Mouse (Mus musculus): ENCODE results near the gene Exoc6b. TPM values are rescaled to one million over a fixed set of nuclear protein-coding genes. Genes with fewer than 3 reads are reported as not detected.
"Not testable (repeated sequence)": the region's sequence is repeated elsewhere in the genome, so short reads cannot be mapped to it uniquely, and the experiment has no call there.

Gene Exoc6b
- polyA plus RNA-seq (2015; fragmentation: Nextera tagmentation; extraction: Ambion mirVana), result 17.9 and 18.8 TPM in 2 replicates

GRCm38 (mm10) chr6:85069023-85069985 is at the start of gene Exoc6b:
Exoc6b (minus strand) TSS chr6:85069513.
- no peaks in the 10 kb centered on the region for H3K9me3 ChIP-seq (ENCODE audit: control insufficient read depth, low read length)
- H3K27me3 ChIP-seq (replicated peaks; ENCODE audit: control insufficient read depth, insufficient read depth, low read length), result no peaks in the 10 kb centered on the region; the same call in 1 of the 2 replicates
- peak within 1 kb of the TSS; percentile 69 for H3K4me2 ChIP-seq (ENCODE audit: low read depth, low read length)
- under 1% methylated on average over 63 of the region's 63 CpGs for WGBS
- peak within 1 kb of the TSS; percentile 81 for H3K27ac ChIP-seq (ENCODE audit: low read length)
- peak; percentile 97 for ATAC-seq
- H3K36me3 ChIP-seq (ENCODE audit: control insufficient read depth, insufficient read depth, low read length), result no peaks in the 10 kb centered on the region
- H3K4me3 ChIP-seq (ENCODE audit: low read length), result peak within 1 kb of the TSS; percentile 94
- peaks cover 9% of the 10 kb centered on the region for H3K4me1 ChIP-seq (ENCODE audit: control insufficient read depth, insufficient read depth, low read length)
- H3K9ac ChIP-seq (ENCODE audit: low read depth, low read length), result peak within 1 kb of the TSS; percentile 88

GRCm38 (mm10) chr6:85117545-85118511 is 48.5 kb upstream of the Exoc6b start:
- H3K9me3 ChIP-seq (ENCODE audit: control insufficient read depth, low read length); H3K4me2 ChIP-seq (ENCODE audit: low read depth, low read length); H3K36me3 ChIP-seq (ENCODE audit: control insufficient read depth, insufficient read depth, low read length); H3K4me1 ChIP-seq (ENCODE audit: control insufficient read depth, insufficient read depth, low read length); H3K27ac ChIP-seq (ENCODE audit: low read length); H3K4me3 ChIP-seq (ENCODE audit: low read length); H3K27me3 ChIP-seq (replicated peaks; ENCODE audit: control insufficient read depth, insufficient read depth, low read length); H3K9ac ChIP-seq (ENCODE audit: low read depth, low read length): not testable (repeated sequence)
- WGBS, result 36% methylated on average over 8 of the region's 11 CpGs
- ATAC-seq, result peak; percentile 52

- Histone ChIP-seq H3K9ac (ENCODE audit: low read depth, low read length) (no peak overlapping the region), H3K36me3 (ENCODE audit: control insufficient read depth, insufficient read depth, low read length) (no peaks in the 10 kb centered on the region), H3K27ac (ENCODE audit: low read length) (no peak overlapping the region), H3K4me1 (ENCODE audit: control insufficient read depth, insufficient read depth, low read length) (no peaks in the 10 kb centered on the region), H3K4me2 (ENCODE audit: low read depth, low read length) (no peak overlapping the region), H3K27me3 (replicated peaks; ENCODE audit: control insufficient read depth, insufficient read depth, low read length) (no peaks in the 10 kb centered on the region), H3K9me3 (ENCODE audit: control insufficient read depth, low read length) (no peaks in the 10 kb centered on the region), H3K4me3 (ENCODE audit: low read length) (no peak overlapping the region)
- ATAC-seq, result no peak
- WGBS, result 90% methylated on average over 10 of the region's 10 CpGs
Measured at GRCm38 (mm10) chr6:85105033-85105615, 35.8 kb upstream of the Exoc6b start.

GRCm38 (mm10) chr6:85103321-85103720 is 34.0 kb upstream of the Exoc6b start:
- no peak for ATAC-seq
- no peaks in the 10 kb centered on the region for H3K36me3 ChIP-seq (ENCODE audit: control insufficient read depth, insufficient read depth, low read length)
- H3K27ac ChIP-seq (ENCODE audit: low read length), result no peak overlapping the region
- H3K9ac ChIP-seq (ENCODE audit: low read depth, low read length), result no peak overlapping the region
- H3K4me2 ChIP-seq (ENCODE audit: low read depth, low read length), result no peak overlapping the region
- no peaks in the 10 kb centered on the region for H3K4me1 ChIP-seq (ENCODE audit: control insufficient read depth, insufficient read depth, low read length)
- no peaks in the 10 kb centered on the region for H3K27me3 ChIP-seq (replicated peaks; ENCODE audit: control insufficient read depth, insufficient read depth, low read length)
- no peaks in the 10 kb centered on the region for H3K9me3 ChIP-seq (ENCODE audit: control insufficient read depth, low read length)
- H3K4me3 ChIP-seq (ENCODE audit: low read length), result no peak overlapping the region
- 93% methylated on average over 3 of the region's 3 CpGs for WGBS

DNA sequence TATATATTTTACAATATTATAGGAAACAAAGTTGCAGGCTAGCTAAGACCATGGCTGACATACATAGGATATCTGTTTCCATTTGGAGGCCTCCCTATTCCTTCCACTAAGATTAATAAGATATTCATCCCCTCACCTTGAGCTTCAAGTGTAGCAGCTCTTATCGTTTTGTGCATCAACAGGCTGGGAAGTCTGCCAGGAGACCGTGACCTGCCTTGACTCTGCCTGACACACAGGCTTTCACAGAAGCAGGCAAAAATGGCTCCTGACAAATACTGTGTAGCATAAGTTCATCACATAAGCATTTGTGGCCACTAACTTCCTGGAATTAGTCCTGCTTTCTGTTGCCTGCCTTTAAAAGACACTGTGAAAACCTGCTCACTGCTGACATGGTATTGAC is 27.1 kb upstream of the Exoc6b start:
- H3K36me3 ChIP-seq (ENCODE audit: control insufficient read depth, insufficient read depth, low read length), result no peaks in the 10 kb centered on the region
- no peaks in the 10 kb centered on the region for H3K4me1 ChIP-seq (ENCODE audit: control insufficient read depth, insufficient read depth, low read length)
- 55% methylated on average over 2 of the region's 2 CpGs for WGBS
- no peak for ATAC-seq
- no peak overlapping the region for H3K27ac ChIP-seq (ENCODE audit: low read length)
- no peak overlapping the region for H3K9ac ChIP-seq (ENCODE audit: low read depth, low read length)
- no peaks in the 10 kb centered on the region for H3K9me3 ChIP-seq (ENCODE audit: control insufficient read depth, low read length)
- H3K4me3 ChIP-seq (ENCODE audit: low read length), result no peak overlapping the region
- no peak overlapping the region for H3K4me2 ChIP-seq (ENCODE audit: low read depth, low read length)
- H3K27me3 ChIP-seq (replicated peaks; ENCODE audit: control insufficient read depth, insufficient read depth, low read length), result no peaks in the 10 kb centered on the region

- Histone ChIP-seq H3K27me3 (replicated peaks; ENCODE audit: control insufficient read depth, insufficient read depth, low read length) (no peaks in the 10 kb centered on the region), H3K4me3 (ENCODE audit: low read length) (no peak overlapping the region), H3K27ac (ENCODE audit: low read length) (no peak overlapping the region), H3K9ac (ENCODE audit: low read depth, low read length) (no peak overlapping the region), H3K9me3 (ENCODE audit: control insufficient read depth, low read length) (no peaks in the 10 kb centered on the region), H3K4me1 (ENCODE audit: control insufficient read depth, insufficient read depth, low read length) (no peaks in the 10 kb centered on the region), H3K4me2 (ENCODE audit: low read depth, low read length) (no peak overlapping the region), H3K36me3 (ENCODE audit: control insufficient read depth, insufficient read depth, low read length) (no peaks in the 10 kb centered on the region)
- ATAC-seq, result peak; percentile 85
- 53% methylated on average over 4 of the region's 4 CpGs for WGBS
Measured at GRCm38 (mm10) chr6:85087425-85087824, 18.1 kb upstream of the Exoc6b start.

- H3K4me3 ChIP-seq (ENCODE audit: low read length), result no peak overlapping the region
- no peaks in the 10 kb centered on the region for H3K9me3 ChIP-seq (ENCODE audit: control insufficient read depth, low read length)
- H3K4me1 ChIP-seq (ENCODE audit: control insufficient read depth, insufficient read depth, low read length), result no peaks in the 10 kb centered on the region
- H3K4me2 ChIP-seq (ENCODE audit: low read depth, low read length), result no peak overlapping the region
- no peak overlapping the region for H3K27ac ChIP-seq (ENCODE audit: low read length)
- no peaks in the 10 kb centered on the region for H3K27me3 ChIP-seq (replicated peaks; ENCODE audit: control insufficient read depth, insufficient read depth, low read length)
- H3K9ac ChIP-seq (ENCODE audit: low read depth, low read length), result no peak overlapping the region
- WGBS, result 78% methylated on average over 3 of the region's 3 CpGs
- ATAC-seq, result no peak
- no peaks in the 10 kb centered on the region for H3K36me3 ChIP-seq (ENCODE audit: control insufficient read depth, insufficient read depth, low read length)
Measured at GRCm38 (mm10) chr6:85086645-85087044, 17.3 kb upstream of the Exoc6b start.

DNA sequence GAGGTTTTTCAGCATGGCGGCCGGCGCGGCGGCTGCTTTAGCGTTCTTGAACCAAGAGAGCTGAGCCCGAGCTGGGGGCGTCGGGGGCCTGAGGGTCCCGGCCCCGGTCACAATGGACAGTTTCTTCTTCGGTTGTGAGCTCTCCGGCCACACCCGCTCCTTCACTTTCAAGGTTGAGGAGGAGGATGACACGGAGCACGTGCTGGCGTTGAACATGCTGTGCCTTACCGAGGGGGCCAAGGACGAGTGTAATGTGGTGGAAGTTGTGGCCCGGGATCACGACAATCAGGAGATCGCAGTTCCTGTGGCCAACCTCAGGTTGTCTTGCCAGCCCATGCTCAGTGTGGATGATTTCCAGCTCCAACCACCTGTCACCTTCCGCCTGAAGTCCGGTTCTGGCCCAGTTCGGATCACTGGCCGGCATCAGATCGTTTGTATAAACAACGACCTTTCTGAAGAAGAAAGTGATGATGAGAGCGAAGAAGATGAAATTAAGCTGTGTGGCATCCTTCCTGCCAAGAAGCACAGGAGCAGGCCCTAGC is 6.9 kb upstream of the Exoc6b start:
- 86% methylated on average over 29 of the region's 29 CpGs for WGBS
- not testable (repeated sequence) for H3K27me3 ChIP-seq (replicated peaks; ENCODE audit: control insufficient read depth, insufficient read depth, low read length); H3K4me3 ChIP-seq (ENCODE audit: low read length); H3K9ac ChIP-seq (ENCODE audit: low read depth, low read length); ATAC-seq; H3K36me3 ChIP-seq (ENCODE audit: control insufficient read depth, insufficient read depth, low read length); H3K4me1 ChIP-seq (ENCODE audit: control insufficient read depth, insufficient read depth, low read length); H3K27ac ChIP-seq (ENCODE audit: low read length); H3K4me2 ChIP-seq (ENCODE audit: low read depth, low read length); H3K9me3 ChIP-seq (ENCODE audit: control insufficient read depth, low read length)
